Mouse (Mus musculus): Measurements from ENCODE around the gene Ghdc. TPM values are rescaled to one million over a fixed set of nuclear protein-coding genes. Genes with fewer than 3 reads are reported as not detected.

The Ghdc gene
- polyA plus RNA-seq, 1 experiment from 2014 or later = 2.7 TPM

DNA sequence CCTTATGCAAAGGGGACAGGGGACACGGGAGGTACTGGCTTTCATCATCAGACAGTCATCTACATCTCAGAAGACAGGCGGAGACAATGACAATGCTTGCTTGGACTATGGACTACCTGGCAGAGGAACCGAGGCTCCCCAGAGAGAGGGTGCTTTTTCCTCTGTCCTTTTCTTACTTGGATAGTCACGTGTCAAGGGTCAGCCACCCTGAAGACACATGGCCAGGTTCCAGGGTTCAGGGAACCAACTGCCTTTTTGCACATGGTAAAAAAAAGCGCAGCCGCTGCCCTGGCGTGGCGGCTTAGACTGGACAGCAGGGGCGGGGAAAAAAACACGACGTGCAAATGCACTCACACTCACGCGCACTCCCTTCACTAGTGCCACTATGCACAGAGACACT is 11.8 kb upstream of the Ghdc start:
- DNase-seq (ENCODE audit: low spot score) = no peak

GRCm38 (mm10) chr11:100781763-100782475 is 11.2 kb upstream of the Ghdc start:
- DNase-seq (ENCODE audit: low spot score) = no peak

GRCm38 (mm10) chr11:100780247-100780646 is 9.5 kb upstream of the Ghdc start:
- DNase-seq (ENCODE audit: low spot score) = no peak

DNA sequence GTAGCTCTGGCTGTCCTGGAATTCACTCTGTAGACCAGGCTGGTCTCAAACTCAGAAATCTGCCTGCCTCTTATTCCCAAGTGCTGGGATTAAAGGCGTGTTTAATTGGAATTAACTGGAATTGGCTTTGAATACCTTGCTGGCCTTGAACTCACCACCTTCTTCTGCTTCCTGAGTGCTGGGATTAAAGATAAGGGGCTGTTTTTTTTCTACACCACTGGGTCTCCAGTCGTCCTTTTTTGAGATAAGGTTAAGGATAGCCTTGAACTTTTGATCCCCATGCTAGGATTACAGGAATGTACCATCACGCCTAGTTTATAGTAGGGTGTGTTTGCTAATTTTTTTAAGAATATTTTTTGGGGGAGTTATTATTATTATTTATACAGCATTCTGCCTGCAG is 7.3 kb upstream of the Ghdc start:
- DNase-seq (ENCODE audit: low spot score) = no peak

DNA sequence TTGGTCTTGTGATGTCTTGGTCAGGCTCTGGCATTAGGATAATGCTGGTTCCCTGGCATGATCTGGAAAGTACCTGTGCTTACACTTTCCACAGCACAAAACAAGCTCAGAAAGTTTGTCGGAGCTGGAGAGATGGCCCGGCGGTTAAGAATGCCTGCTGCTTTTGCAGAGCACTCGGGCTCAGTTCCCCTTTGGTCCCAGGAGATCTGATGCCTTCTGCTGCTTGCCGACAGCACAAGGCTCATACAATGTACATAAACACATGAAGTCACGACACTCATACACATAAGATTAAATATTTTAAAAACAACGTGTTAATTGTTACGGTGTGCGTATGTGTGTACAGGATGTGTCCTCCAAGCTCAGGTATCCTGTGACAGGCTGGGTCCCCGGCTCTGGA is 5.2 kb upstream of the Ghdc start:
- no peak for DNase-seq (ENCODE audit: low spot score)

- DNase-seq (ENCODE audit: low spot score) = no peak
These were observed 3.5 kb upstream of the Ghdc start for GRCm38 (mm10) chr11:100774261-100774660.

GRCm38 (mm10) chr11:100769980-100770379 is 777 bp downstream of the Ghdc start:
- DNase-seq (ENCODE audit: low spot score) = no peak

- DNase-seq (ENCODE audit: low spot score) = no peak
These were observed 2.9 kb downstream of the Ghdc start for GRCm38 (mm10) chr11:100767871-100768270.

- no peak for DNase-seq (ENCODE audit: low spot score)
These were observed 4.0 kb downstream of the Ghdc start for GRCm38 (mm10) chr11:100766726-100767125.

DNA sequence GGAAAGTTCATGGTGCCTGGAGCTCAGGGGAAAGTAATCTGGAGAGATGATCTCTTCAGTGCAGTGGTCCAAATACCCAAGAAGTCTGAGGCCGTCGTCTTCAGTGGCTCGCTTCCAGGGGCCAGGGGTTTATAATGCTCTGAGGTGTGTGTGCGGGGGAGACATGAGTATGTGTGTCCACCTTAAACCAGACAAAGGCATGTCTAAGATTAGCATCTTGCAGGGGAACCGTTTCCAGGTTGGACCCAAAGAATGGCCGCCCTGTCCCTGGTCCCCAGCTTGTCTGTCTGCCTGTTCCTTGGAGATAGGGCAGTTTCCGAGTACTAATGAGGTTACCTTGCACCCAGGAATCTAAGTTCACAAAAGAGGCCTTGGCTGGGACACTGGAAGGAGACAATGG is 7.9 kb downstream of the Ghdc start, which contains the start of gene Hcrt:
TSS of gene Hcrt (minus strand) at position 101 of the 400 bp plus-strand sequence.
- no peak for DNase-seq (ENCODE audit: low spot score)

GRCm38 (mm10) chr11:100761547-100762045 is 9.2 kb downstream of the Ghdc start:
- DNase-seq (ENCODE audit: low spot score) = peak; percentile 81

DNA sequence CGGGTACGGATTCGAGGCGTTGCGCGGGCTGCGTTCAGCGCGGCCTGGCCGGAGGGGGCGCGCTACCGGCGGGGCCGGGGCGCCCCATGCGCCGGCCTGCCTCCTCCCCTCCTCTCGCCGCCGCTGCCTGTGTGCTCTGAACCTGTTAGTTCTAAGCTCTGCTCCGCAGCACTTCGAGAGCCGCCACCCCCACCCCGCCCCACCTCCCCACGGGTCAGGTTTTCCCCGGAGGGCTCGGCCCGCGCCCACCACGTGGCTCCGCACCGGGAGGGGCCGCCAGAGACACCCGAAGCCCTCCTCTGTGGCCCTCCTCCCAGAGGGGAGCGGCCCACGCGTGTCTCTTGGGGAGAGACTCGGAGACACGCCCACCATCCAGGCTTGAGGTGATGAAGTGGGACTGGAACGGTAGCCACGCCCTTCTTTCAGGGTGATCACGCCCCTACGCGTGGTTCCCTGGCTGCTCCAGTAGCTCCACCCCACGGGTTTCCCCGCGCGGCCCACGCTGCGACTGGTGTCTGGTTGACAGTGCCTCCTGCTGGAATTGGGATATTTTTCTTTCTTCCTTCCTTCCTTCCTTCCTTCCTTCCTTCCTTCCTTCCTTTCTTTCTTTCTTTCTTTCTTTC is 11.0 kb downstream of the Ghdc start, which contains the start of gene Kcnh4:
TSS of gene Kcnh4 (minus strand) at position 332 of the 623 bp plus-strand sequence.
- peak; percentile 78 for DNase-seq (ENCODE audit: low spot score)

GRCm38 (mm10) chr11:100758707-100759610 is 11.8 kb downstream of the Ghdc start:
- peak; percentile 51 for DNase-seq (ENCODE audit: low spot score)

DNA sequence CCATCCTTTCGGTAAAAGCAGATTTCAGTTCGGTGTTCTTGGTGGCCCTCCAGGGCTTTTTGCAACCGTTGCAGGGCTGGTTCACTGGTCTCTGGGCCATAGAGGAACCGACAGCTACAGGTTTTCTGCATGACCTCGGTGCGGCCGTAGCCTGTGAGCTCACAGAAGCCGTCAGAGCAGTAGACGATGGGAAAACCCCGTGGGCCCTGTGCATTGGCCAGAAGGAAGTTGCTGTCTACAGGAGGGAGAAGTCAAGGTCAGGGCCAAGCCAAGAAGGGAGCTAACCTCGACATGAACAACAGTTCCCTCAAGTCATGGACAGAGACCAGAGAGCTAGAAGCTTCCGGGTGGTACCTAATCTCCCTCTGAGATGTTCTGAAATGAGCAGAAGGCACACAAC is 13.2 kb downstream of the Ghdc start:
- DNase-seq (ENCODE audit: low spot score) = no peak

- no peak for DNase-seq (ENCODE audit: low spot score)
These were observed 14.3 kb downstream of the Ghdc start for GRCm38 (mm10) chr11:100756476-100756875.

- DNase-seq (ENCODE audit: low spot score) = no peak
These were observed 16.1 kb downstream of the Ghdc start for GRCm38 (mm10) chr11:100754693-100755057.

DNA sequence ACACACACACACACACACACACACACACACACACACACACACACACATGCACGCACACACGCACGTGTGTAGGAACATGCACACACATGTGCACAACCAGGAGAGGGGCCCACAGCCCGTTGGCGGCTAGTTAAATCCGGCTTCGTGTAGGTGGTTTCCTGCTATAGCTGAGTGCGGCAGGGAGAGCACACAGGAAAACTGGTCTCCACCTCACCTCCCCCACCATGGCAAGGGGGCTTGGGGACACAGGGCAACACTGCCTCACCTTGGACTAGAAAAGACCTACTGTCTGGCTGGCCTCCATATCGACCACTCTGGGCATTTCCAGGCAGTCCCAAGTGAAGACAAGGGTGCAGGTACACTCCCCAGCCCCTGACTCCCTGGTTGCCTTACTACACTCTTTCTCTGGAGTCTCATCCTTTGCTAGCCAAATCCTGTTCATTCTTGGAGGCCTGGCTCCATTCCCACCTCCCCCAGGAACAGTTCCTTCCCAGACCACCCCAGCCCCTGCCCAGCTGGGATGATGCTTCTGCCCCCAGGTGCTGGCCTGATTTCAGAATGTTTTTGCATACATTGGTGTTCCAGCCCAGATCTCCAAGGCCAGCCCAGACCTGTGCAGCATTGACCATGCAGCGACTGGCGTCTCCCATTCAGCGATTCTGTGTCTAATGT is 16.6 kb downstream of the Ghdc start:
- DNase-seq (ENCODE audit: low spot score) = no peak

GRCm38 (mm10) chr11:100752294-100752693 is 18.5 kb downstream of the Ghdc start:
- DNase-seq (ENCODE audit: low spot score) = no peak

GRCm38 (mm10) chr11:100750127-100750526 is 20.6 kb downstream of the Ghdc start:
- DNase-seq (ENCODE audit: low spot score) = no peak

GRCm38 (mm10) chr11:100749469-100749868 is 21.3 kb downstream of the Ghdc start:
- no peak for DNase-seq (ENCODE audit: low spot score)

GRCm38 (mm10) chr11:100748620-100749019 is 22.1 kb downstream of the Ghdc start:
- no peak for DNase-seq (ENCODE audit: low spot score)

All from thymus, postnatal 0 days (tissue).